Mouse (Mus musculus) cerebellum, adult 2 months (tissue): ENCODE results near the gene Nhp2. TPM values are rescaled to one million over a fixed set of nuclear protein-coding genes. Genes with fewer than 3 reads are reported as not detected.

Experiments used
- DNase-seq, 2 experiments: peaks; one replicate each; pipeline ENCODE4 v3.0.0; 2021
- H3K27ac ChIP-seq: fragments of 200-500 bp; 2 replicates; pipeline ENCODE4 v1.5.1; 2012; ENCODE audit warnings: low read length, control low read depth, inconsistent platforms; ENCODE audit not compliant: insufficient read depth
- H3K27me3 ChIP-seq: fragments of 200-500 bp; 2 replicates; pipeline ENCODE4 v1.6.1; 2012; ENCODE audit warnings: inconsistent platforms, mild to moderate bottlenecking, low read length, moderate library complexity; ENCODE audit not compliant: control insufficient read depth, insufficient read depth
- H3K4me1 ChIP-seq: fragments of 200-500 bp; 2 replicates; pipeline ENCODE4 v1.6.1; 2011; ENCODE audit warnings: low read length; ENCODE audit not compliant: control insufficient read depth, insufficient read depth
- H3K4me3 ChIP-seq: fragments of 200-500 bp; replicated peaks from 2 replicates; pipeline ENCODE3; 2011; ENCODE audit warnings: mild to moderate bottlenecking, low read depth, low read length, control low read depth; ENCODE audit not compliant: insufficient read depth
- CTCF ChIP-seq: fragments of 200-500 bp; IDR thresholded peaks from 2 replicates; pipeline ENCODE4 v1.5.1; 2011; ENCODE audit warnings: low read depth, mild to moderate bottlenecking, control low read depth, low read length, moderate library complexity, borderline replicate concordance; ENCODE audit not compliant: insufficient read depth
- POLR2A ChIP-seq: fragments of 200-500 bp; IDR thresholded peaks from 2 replicates; pipeline ENCODE4 v1.6.1; 2011; ENCODE audit warnings: low read length, control low read depth, borderline replicate concordance; ENCODE audit not compliant: insufficient read depth
- WGBS: fragments of 180-500 bp; shearing (Covaris S2); methylation state at CpG from one replicate; pipeline ENCODE4 v1.1.7; 2018; 5-methylcytosine and 5-hydroxymethylcytosine counted together
- polyA plus RNA-seq: library from polyadenylated mRNA; depleted of rRNA; stranded (reverse); fragments of >200 nt; gene quantifications from 2 replicates; pipeline ENCODE4 v1.2.3, GENCODE M21; 2012; rRNA removed

Nhp2 gene
- 45.2 and 48.4 TPM in 2 replicates for polyA plus RNA-seq

- H3K27ac ChIP-seq = no peak within 1 kb of the TSS
Observed at GRCm38 (mm10) chr11:51619409-51620060, at the start of gene Nhp2. Gene Nhp2, plus strand, starts transcription at chr11:51619735.

GRCm38 (mm10) chr11:51576454-51576853, 43.1 kb upstream of the Nhp2 start:
- Histone ChIP-seq H3K4me3 (no peak overlapping the region), H3K27ac (no peak overlapping the region), H3K4me1 (peaks cover 9% of the 10 kb centered on the region), H3K27me3 (no peaks in the 10 kb centered on the region)
- TF ChIP-seq POLR2A (no peak), CTCF (no peak)
- DNase-seq = no peak
- WGBS = 7% methylated on average over 4 of the region's 4 CpGs

More at GRCm38 (mm10) chr11:51619409-51620060, at the start of gene Nhp2:
- TF ChIP-seq CTCF (no peak), POLR2A (peak; percentile 28; the same call in 1 of the 2 replicates)
- peak within 1 kb of the TSS; percentile 91 for H3K4me3 ChIP-seq
- H3K4me1 ChIP-seq = no peaks in the 10 kb centered on the region; the same call in 1 of the 2 replicates
- peak; percentile 90 to 94 for DNase-seq
- H3K27me3 ChIP-seq = no peaks in the 10 kb centered on the region
- under 1% methylated on average over 51 of the region's 51 CpGs for WGBS

GRCm38 (mm10) chr11:51577587-51577986, 41.9 kb upstream of the Nhp2 start:
- Histone ChIP-seq H3K27ac (no peak overlapping the region), H3K4me3 (no peak overlapping the region), H3K27me3 (no peaks in the 10 kb centered on the region), H3K4me1 (peaks cover 9% of the 10 kb centered on the region)
- DNase-seq = no peak
- no peak for TF ChIP-seq POLR2A
- no peak for TF ChIP-seq CTCF
- WGBS = 97% methylated on average over 7 of the region's 7 CpGs

GRCm38 (mm10) chr11:51579024-51579423, 40.5 kb upstream of the Nhp2 start:
- TF ChIP-seq CTCF = no peak
- TF ChIP-seq POLR2A = no peak
- Histone ChIP-seq H3K27me3 (no peaks in the 10 kb centered on the region), H3K4me3 (no peak overlapping the region), H3K4me1 (peaks cover 9% of the 10 kb centered on the region), H3K27ac (no peak overlapping the region)
- WGBS = 76% methylated on average over 4 of the region's 4 CpGs
- DNase-seq = no peak

DNA sequence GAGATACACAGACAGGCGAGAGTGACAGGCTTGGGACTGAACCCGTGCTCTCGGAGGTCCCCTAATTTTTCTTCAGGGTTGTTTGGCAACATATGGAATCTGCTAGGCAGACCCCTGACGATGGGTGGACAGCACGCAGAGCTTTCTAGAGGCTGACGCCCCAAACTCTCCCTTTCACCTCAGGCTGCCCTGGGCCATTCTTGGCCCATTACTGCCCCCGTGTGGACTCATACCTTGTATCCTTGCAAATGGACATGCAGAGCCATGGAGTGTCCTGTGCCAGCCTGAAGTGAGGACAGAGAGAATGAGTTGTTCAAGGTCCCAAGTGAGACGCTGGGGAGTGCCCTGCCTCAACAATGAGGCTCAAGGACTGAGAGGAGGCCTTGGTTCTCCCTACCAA, 36.8 kb upstream of the Nhp2 start:
- no peaks in the 10 kb centered on the region for H3K27me3 ChIP-seq

DNA sequence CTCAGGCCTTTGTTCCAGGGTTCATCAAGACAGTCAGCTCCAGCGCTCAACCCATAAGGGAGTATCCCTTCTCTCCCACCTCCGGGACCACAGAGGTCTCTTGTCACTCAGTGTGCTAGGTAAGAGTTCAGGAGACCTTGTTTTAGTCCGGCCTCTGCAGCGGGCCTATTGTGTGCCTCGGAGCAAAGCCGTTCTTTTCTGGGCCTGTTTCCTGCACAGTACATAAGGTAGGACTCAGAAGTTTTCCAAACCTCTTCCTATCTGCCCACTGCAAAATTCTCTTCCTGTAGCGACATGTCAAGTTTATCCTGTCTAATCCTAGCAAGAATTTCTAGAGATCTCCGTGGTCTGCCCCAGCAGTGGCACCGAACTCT, 35.5 kb upstream of the Nhp2 start:
- H3K4me1 ChIP-seq = peaks cover 6% of the 10 kb centered on the region
- H3K27ac ChIP-seq = peak overlapping the region; percentile 50
- H3K4me3 ChIP-seq = peak overlapping the region; percentile 93
- TF ChIP-seq POLR2A = no peak
- TF ChIP-seq CTCF = no peak
- WGBS = 8% methylated on average over 9 of the region's 9 CpGs
- DNase-seq = no peak
- no peaks in the 10 kb centered on the region for H3K27me3 ChIP-seq

More for the DNA sequence above, 36.8 kb upstream of the Nhp2 start:
- no peak overlapping the region for H3K27ac ChIP-seq
- no peak for TF ChIP-seq POLR2A
- peak; percentile 60; the same call in 1 of the 2 replicates for TF ChIP-seq CTCF
- peak; percentile 65 to 66 for DNase-seq
- 24% methylated on average over 8 of the region's 8 CpGs for WGBS
- no peak overlapping the region for H3K4me3 ChIP-seq
- peaks cover 6% of the 10 kb centered on the region for H3K4me1 ChIP-seq

DNA sequence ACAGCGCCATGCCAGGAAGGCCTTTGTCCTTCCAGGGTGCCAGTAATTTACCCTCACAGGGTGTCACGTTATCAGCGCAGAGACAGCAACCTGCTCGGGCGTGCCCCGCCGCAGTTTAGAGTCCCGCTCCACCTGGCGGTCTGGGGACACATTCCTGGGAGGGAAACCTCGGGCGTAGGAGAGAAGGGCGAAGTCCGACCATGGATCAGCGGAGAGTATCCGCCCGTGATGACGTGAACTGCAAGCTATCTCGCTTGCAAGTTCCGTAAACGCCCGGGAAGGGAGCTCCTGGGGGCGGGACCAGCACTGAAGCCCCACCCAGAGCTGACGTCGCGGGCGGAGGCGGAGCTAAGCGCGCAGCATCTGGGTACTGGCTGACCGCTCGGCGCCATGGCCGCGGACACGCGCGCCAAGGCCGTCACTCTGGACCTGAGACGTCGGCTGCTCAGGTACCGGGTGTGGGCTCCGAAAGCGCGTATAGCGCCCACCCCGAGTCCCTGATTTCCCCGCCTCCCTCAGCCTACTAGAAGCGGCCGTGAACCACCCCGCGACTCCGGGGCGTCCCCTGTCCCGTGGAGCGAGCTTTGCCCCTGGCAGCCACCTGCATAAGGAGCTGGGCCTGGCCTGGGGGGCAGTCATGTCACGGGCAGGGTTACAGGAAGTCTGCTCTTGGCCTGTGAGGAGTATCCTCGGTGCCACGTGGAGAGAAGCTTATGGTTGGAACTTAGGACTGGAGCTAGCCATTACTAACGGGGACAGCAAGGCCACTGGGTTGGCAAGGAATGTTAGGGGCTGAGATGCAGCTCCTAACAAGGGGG, 34.9 kb upstream of the Nhp2 start, which contains the start of gene Phykpl:
TSS of gene Phykpl (plus strand) at position 327 of the 818 bp plus-strand sequence.
- Histone ChIP-seq H3K27me3 (no peaks in the 10 kb centered on the region), H3K27ac (peak within 1 kb of the TSS; percentile 52), H3K4me1 (peaks cover 6% of the 10 kb centered on the region), H3K4me3 (peak within 1 kb of the TSS; percentile 93)
- TF ChIP-seq POLR2A = peak; percentile 85
- TF ChIP-seq CTCF = peak; percentile 15; the same call in 1 of the 2 replicates
- DNase-seq = peak; percentile 97 to 98
- WGBS = under 1% methylated on average over 59 of the region's 59 CpGs

DNA sequence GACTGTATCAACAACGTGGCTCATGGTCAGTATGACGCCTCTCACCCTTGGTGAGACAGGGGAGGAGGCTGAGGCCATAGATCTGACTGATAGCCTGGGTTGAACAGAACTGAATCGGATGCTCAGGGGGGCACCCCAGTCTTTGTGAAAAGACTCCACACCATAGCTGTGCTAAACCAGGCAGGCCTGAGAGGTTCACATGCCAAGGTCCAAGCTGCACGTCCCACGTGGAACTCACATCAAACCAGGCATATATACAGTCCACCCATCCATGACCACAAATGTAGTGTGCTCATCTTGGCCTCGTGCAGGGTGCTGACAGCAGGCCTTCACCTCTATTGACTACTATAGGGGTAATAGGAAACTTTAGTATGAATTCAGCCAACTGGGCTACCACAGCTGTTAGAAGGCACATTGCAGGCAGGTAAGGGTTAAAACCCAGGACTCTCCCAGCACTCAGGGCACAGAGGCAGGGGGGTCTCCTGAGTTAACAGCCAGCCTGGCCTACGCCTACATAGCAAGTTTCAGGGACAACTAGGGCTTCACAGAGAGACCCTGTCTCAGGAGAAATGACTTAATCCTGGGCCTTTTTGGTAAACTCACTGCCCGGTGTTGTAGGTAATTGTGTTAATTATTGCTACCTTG, 33.8 kb upstream of the Nhp2 start:
- no peak for DNase-seq
- Histone ChIP-seq H3K4me1 (peaks cover 6% of the 10 kb centered on the region), H3K27me3 (no peaks in the 10 kb centered on the region), H3K4me3 (peak overlapping the region; percentile 82), H3K27ac (no peak overlapping the region)
- TF ChIP-seq POLR2A (no peak), CTCF (no peak)
- 49% methylated on average over 8 of the region's 8 CpGs for WGBS
